Mouse (Mus musculus) kidney, postnatal 36 days (tissue): ENCODE data around the gene Prkd1.
A peak's percentile ranks its signal among the peaks of the same experiment; 100 is the strongest.

Experiments
- DNase-seq, 2 experiments: peaks; one replicate each; pipeline ENCODE4 v3.0.0; 2021 to 2022; ENCODE audit warnings: mixed read lengths in 2 of 2

Prkd1 gene

DNA sequence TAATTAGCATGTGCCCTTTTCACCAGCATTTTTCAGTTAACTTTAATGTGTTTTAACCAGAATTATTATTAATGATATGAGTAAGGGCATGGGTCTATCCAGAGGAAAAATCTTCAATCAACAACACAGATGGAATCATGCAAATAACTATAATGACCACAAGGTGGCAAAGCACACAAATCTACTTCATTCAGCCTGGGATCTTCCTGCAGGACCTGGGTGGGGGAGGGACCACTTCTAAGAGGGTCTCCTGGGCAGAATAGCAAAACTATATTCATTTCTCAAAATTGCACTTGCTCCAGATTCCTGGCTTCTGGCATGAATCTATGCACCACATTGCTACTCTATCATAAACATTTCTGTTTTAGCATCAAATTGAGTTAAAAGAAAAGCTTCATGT is 334.3 kb downstream of the Prkd1 start:
- peak in 1 of 2 experiments; percentile 2 for DNase-seq

GRCm38 (mm10) chr12:50309276-50309675 is 339.6 kb downstream of the Prkd1 start:
- no peak for DNase-seq

GRCm38 (mm10) chr12:50301334-50301733 is 347.6 kb downstream of the Prkd1 start:
- DNase-seq = peak in 1 of 2 experiments; percentile 4

- DNase-seq = no peak
Observed at GRCm38 (mm10) chr12:50296067-50296466, 352.8 kb downstream of the Prkd1 start.

DNA sequence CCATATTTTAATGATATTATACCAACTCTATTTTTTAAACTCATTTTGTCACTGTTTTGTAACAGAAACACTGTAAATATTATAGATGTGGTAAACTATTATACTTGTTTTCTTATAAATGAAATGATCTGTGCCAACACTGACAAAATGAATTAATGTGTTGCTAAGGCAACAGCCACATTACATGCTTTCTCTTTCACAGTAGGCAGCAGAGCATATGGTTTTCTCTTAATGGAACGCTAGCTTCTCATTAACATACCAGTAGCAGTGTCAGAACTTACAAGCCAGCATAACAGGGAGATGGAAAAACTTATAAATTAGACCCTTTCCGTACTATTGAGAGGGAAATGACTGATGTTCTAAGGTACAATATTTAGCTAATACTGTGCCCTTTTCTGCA is 353.3 kb downstream of the Prkd1 start:
- DNase-seq = no peak

GRCm38 (mm10) chr12:50292834-50293233 is 356.1 kb downstream of the Prkd1 start:
- DNase-seq = peak; percentile 2 to 4
